Mouse (Mus musculus) megakaryocyte, embryonic 14.5 days (primary cell): Measurements from ENCODE around the gene Clec1b.

ENCODE experiments used
- FLI1 ChIP-seq: IDR thresholded peaks from 2 replicates; pipeline ENCODE4 v1.6.1; 2012; ENCODE audit warnings: low read length, inconsistent platforms, mixed read lengths
- GATA1 ChIP-seq: IDR thresholded peaks from 3 replicates; pipeline ENCODE4 v1.6.1; 2012; ENCODE audit warnings: mixed read lengths, low read length, inconsistent platforms, borderline replicate concordance

GRCm38 (mm10) chr6:129449743-129450142 lies 52.6 kb downstream of the Clec1b start:
- no peak for TF ChIP-seq FLI1
- no peak for TF ChIP-seq GATA1
